11 mouse cellular contexts compared by ENCODE assay signal in genomic region chr2:124651146-124651545, GRCm38 (mm10).
DNase-seq lines count a peak whose midpoint lies in the region; ATAC-seq and TF ChIP-seq lines count a peak whose summit lies in the region.
"Had no signal": no experiment of that assay in that cellular context is flagged by ENCODE, and none has a peak within 500 bp of the region (broad histone marks: within the 10 kb centered on the region; RNA-seq: fewer than 3 reads in every experiment).

No protein-coding gene starts in this region.

- intact Hi-C loops in heart, adult 2 months (cut with DNase I), result loop anchor here (2.0 kb wide), 1 partner anchor 40 kb away; no protein-coding TSS in a partner anchor
- intact Hi-C loops in heart, postnatal 36 days (cut with DNase I), result loop anchor here (5.0 kb wide), 1 partner anchor 39 kb away; no protein-coding TSS in a partner anchor

- TF ChIP-seq EP300 in heart, adult 2 months (IDR thresholded peaks at IDR 0.05; ENCODE audit: insufficient read depth, low read depth, low read length), result no peak

- H3K4me2 ChIP-seq in forebrain, embryonic 16.5 days (ENCODE audit: low read length), result no peak overlapping the region
- H3K4me2 ChIP-seq: embryonic facial prominence, embryonic 13.5 days; liver, embryonic 13.5 days had no signal

- H3K4me3 ChIP-seq in heart, adult 2 months, result no peak overlapping the region
- no peak overlapping the region for H3K4me3 ChIP-seq in liver, adult 2 months (ENCODE audit: insufficient read depth, low read depth, low read length)
- H3K4me3 ChIP-seq in heart, embryonic 10.5 days, result no peak overlapping the region
- no peak overlapping the region for H3K4me3 ChIP-seq in forebrain, embryonic 16.5 days (replicated peaks; ENCODE audit: low read length)
- H3K4me3 ChIP-seq: embryonic facial prominence, embryonic 13.5 days; liver, embryonic 13.5 days had no signal

- DNase-seq in heart, adult 2 months, result peak in 1 of 2 experiments; percentile 35
- DNase-seq in heart, postnatal 36 days, result no peak
- DNase-seq in liver, adult 2 months (ENCODE audit: extremely low read depth, low read depth, low spot score), result peak; percentile 14
- DNase-seq in liver, result no peak
- DNase-seq in heart, embryonic 10.5 days (ENCODE audit: low spot score), result peak; percentile 11
- peak; percentile 14 for DNase-seq in lung, postnatal 25 days (ENCODE audit: low spot score)
- DNase-seq in urinary bladder, postnatal 25 days (ENCODE audit: low spot score), result no peak
- DNase-seq: liver, embryonic 13.5 days had no signal

- TF ChIP-seq POLR2A in heart, adult 2 months (IDR thresholded peaks at IDR 0.05; ENCODE audit: insufficient read depth, low read depth, low read length), result no peak
- TF ChIP-seq POLR2A in liver, adult 2 months (IDR thresholded peaks at IDR 0.05; ENCODE audit: extremely low read depth, insufficient read depth, low read length), result no peak

- 34% methylated on average over 5 of the region's 5 CpGs for WGBS in heart, adult 2 months
- 73% methylated on average over 5 of the region's 5 CpGs for WGBS in liver, adult 2 months
- 81% methylated on average over 5 of the region's 5 CpGs for WGBS in heart, embryonic 10.5 days
- 61% methylated on average over 5 of the region's 5 CpGs for WGBS in forebrain, embryonic 16.5 days

- no peak overlapping the region for H3K9ac ChIP-seq in heart, adult 2 months (ENCODE audit: low read depth, low read length)
- no peak overlapping the region for H3K9ac ChIP-seq in liver, adult 2 months (ENCODE audit: low read depth, low read length)
- H3K9ac ChIP-seq in forebrain, embryonic 16.5 days (replicated peaks; ENCODE audit: low read depth, low read length), result no peak overlapping the region
- H3K9ac ChIP-seq: embryonic facial prominence, embryonic 13.5 days; liver, embryonic 13.5 days had no signal

- peaks cover 6% of the 10 kb centered on the region; the same call in 1 of the 2 replicates for H3K4me1 ChIP-seq in heart, adult 2 months (ENCODE audit: control insufficient read depth, insufficient read depth, low read length)
- peaks cover 3% of the 10 kb centered on the region for H3K4me1 ChIP-seq in liver, adult 2 months (ENCODE audit: control insufficient read depth, insufficient read depth, low read length)
- 0 out of 2 replicates have a peak, but pooled peaks cover 4% of the 10 kb centered on the region for H3K4me1 ChIP-seq in heart, embryonic 10.5 days
- H3K4me1 ChIP-seq in forebrain, embryonic 16.5 days (replicated peaks; ENCODE audit: control insufficient read depth, insufficient read depth, low read length), result peaks cover 9% of the 10 kb centered on the region
- H3K4me1 ChIP-seq: liver, embryonic 13.5 days had no signal

- ATAC-seq in forebrain, embryonic 16.5 days, result no peak

- H3K36me3 ChIP-seq in heart, adult 2 months (ENCODE audit: control insufficient read depth, insufficient read depth, low read length), result peaks cover 15% of the 10 kb centered on the region
- peaks cover 4% of the 10 kb centered on the region; the same call in 1 of the 2 replicates for H3K36me3 ChIP-seq in liver, adult 2 months (ENCODE audit: control insufficient read depth, insufficient read depth, low read length)
- peaks cover 19% of the 10 kb centered on the region for H3K36me3 ChIP-seq in heart, embryonic 10.5 days
- peaks cover 3% of the 10 kb centered on the region; the same call in 1 of the 2 replicates for H3K36me3 ChIP-seq in forebrain, embryonic 16.5 days (ENCODE audit: control insufficient read depth, insufficient read depth)
- H3K36me3 ChIP-seq: liver, embryonic 13.5 days had no signal

- no peaks in the 10 kb centered on the region for H3K9me3 ChIP-seq in heart, embryonic 10.5 days
- no peaks in the 10 kb centered on the region for H3K9me3 ChIP-seq in forebrain, embryonic 16.5 days (ENCODE audit: control insufficient read depth, low read length)
- H3K9me3 ChIP-seq: embryonic facial prominence, embryonic 13.5 days; liver, embryonic 13.5 days had no signal

- no peak for TF ChIP-seq CTCF in heart, adult 2 months (IDR thresholded peaks at IDR 0.05)
- no peak for TF ChIP-seq CTCF in liver, adult 2 months (IDR thresholded peaks at IDR 0.05; ENCODE audit: low read depth, low read length)

- no peaks in the 10 kb centered on the region for H3K27me3 ChIP-seq in heart, adult 2 months (ENCODE audit: control insufficient read depth, insufficient read depth, low read length)
- H3K27me3 ChIP-seq in liver, adult 2 months (ENCODE audit: control insufficient read depth, insufficient read depth, low read length), result no peaks in the 10 kb centered on the region
- H3K27me3 ChIP-seq in heart, embryonic 10.5 days (ENCODE audit: insufficient read depth, poor library complexity, severe bottlenecking), result no peaks in the 10 kb centered on the region
- H3K27me3 ChIP-seq in forebrain, embryonic 16.5 days (replicated peaks; ENCODE audit: control insufficient read depth, insufficient read depth, low read length), result no peaks in the 10 kb centered on the region
- H3K27me3 ChIP-seq: CH12.LX; embryonic facial prominence, embryonic 13.5 days; liver, embryonic 13.5 days had no signal

- peak overlapping the region; percentile 54 for H3K27ac ChIP-seq in heart, adult 2 months
- H3K27ac ChIP-seq in liver, adult 2 months (replicated peaks; ENCODE audit: insufficient read depth, low read depth, low read length), result no peak overlapping the region
- H3K27ac ChIP-seq in heart, embryonic 10.5 days, result no peak overlapping the region
- no peak overlapping the region for H3K27ac ChIP-seq in forebrain, embryonic 16.5 days (ENCODE audit: low read length)
- H3K27ac ChIP-seq: embryonic facial prominence, embryonic 13.5 days; liver, embryonic 13.5 days had no signal

- H3K79me2 ChIP-seq in heart, adult 2 months (replicated peaks; ENCODE audit: control insufficient read depth, insufficient read depth, low read length), result peaks cover 5% of the 10 kb centered on the region
- H3K79me2 ChIP-seq in liver, adult 2 months (ENCODE audit: control insufficient read depth, insufficient read depth, low read length), result no peaks in the 10 kb centered on the region; the same call in 1 of the 2 replicates

Comparison
In these comparisons a context has a peak if more than half of its experiments do, and no peak if none do; other contexts are left out.
1. DNase-seq: peak in liver, adult 2 months (single experiment), heart, embryonic 10.5 days (single experiment) and lung, postnatal 25 days (single experiment); none in heart, postnatal 36 days (0 of 2), liver (single experiment) and urinary bladder, postnatal 25 days (single experiment).